Mouse (Mus musculus) embryonic facial prominence, embryonic 11.5 days (tissue): ENCODE results near the gene Ubap2l. TPM values are rescaled to one million over a fixed set of nuclear protein-coding genes. Genes with fewer than 3 reads are reported as not detected.

Experiments
- ATAC-seq: fragments of 200-750 bp; cut with Nextera tagmentation; replicated peaks from 2 replicates; pipeline ENCODE4 v1.8.0; 2017; ENCODE audit warnings: low read depth; ENCODE audit not compliant: insufficient number of reproducible peaks, low FRiP score, low TSS enrichment
- DNase-seq: peaks from one replicate; pipeline ENCODE4 v3.0.0-alpha.2; 2015; ENCODE audit warnings: low spot score
- H3K27ac ChIP-seq: fragments of 300-500 bp; sonication (generic); replicated peaks from 2 replicates; pipeline ENCODE4 v1.5.1; 2014; ENCODE audit warnings: mild to moderate bottlenecking, low read depth, low read length, control low read depth
- H3K27me3 ChIP-seq: fragments of 300-500 bp; sonication (generic); 2 replicates; pipeline ENCODE4 v1.6.1; 2014; ENCODE audit warnings: mild to moderate bottlenecking, low read length, moderate library complexity, mixed read lengths; ENCODE audit not compliant: control insufficient read depth, insufficient read depth
- H3K36me3 ChIP-seq: fragments of 300-500 bp; sonication (generic); replicated peaks from 2 replicates; pipeline ENCODE4 v1.6.1; 2014; ENCODE audit warnings: low read depth, mild to moderate bottlenecking, low read length, moderate library complexity, mixed read lengths; ENCODE audit not compliant: control insufficient read depth, insufficient read depth
- H3K4me1 ChIP-seq: fragments of 300-500 bp; sonication (generic); 2 replicates; pipeline ENCODE4 v1.6.1; 2014; ENCODE audit warnings: low read length, mixed read lengths; ENCODE audit not compliant: control insufficient read depth, insufficient read depth
- H3K4me2 ChIP-seq: fragments of 300-500 bp; sonication (generic); 2 replicates; pipeline ENCODE4 v1.6.1; 2014; ENCODE audit warnings: low read depth, mild to moderate bottlenecking, control low read depth, low read length, moderate library complexity
- H3K4me3 ChIP-seq: fragments of 300-500 bp; sonication (generic); 2 replicates; pipeline ENCODE4 v1.5.1; 2014; ENCODE audit warnings: low read depth, low read length, control low read depth
- H3K9ac ChIP-seq: fragments of 300-500 bp; sonication (generic); replicated peaks from 2 replicates; pipeline ENCODE4 v1.6.1; 2014; ENCODE audit warnings: mild to moderate bottlenecking, control low read depth, low read length
- H3K9me3 ChIP-seq: fragments of 300-500 bp; sonication (generic); replicated peaks from 2 replicates; pipeline ENCODE4 v1.6.1; 2016; ENCODE audit warnings: mild to moderate bottlenecking, low read length, inconsistent platforms, mixed read lengths; ENCODE audit not compliant: control insufficient read depth
- WGBS: fragments of 180-500 bp; shearing (Covaris S2); extraction: QIAGEN DNeasy Blood & Tissue Kit; methylation state at CpG from one replicate; pipeline ENCODE4 v1.1.7; 2014; 5-methylcytosine and 5-hydroxymethylcytosine counted together
- polyA plus RNA-seq: library from polyadenylated mRNA; unstranded; fragments of >200 nt; fragmentation: Nextera tagmentation; extraction: Ambion mirVana; gene quantifications from 2 replicates; pipeline ENCODE4 v1.2.1, GENCODE M21; 2014

Ubap2l gene
- polyA plus RNA-seq, 1 experiment from 2014 or later: 227 TPM

DNA sequence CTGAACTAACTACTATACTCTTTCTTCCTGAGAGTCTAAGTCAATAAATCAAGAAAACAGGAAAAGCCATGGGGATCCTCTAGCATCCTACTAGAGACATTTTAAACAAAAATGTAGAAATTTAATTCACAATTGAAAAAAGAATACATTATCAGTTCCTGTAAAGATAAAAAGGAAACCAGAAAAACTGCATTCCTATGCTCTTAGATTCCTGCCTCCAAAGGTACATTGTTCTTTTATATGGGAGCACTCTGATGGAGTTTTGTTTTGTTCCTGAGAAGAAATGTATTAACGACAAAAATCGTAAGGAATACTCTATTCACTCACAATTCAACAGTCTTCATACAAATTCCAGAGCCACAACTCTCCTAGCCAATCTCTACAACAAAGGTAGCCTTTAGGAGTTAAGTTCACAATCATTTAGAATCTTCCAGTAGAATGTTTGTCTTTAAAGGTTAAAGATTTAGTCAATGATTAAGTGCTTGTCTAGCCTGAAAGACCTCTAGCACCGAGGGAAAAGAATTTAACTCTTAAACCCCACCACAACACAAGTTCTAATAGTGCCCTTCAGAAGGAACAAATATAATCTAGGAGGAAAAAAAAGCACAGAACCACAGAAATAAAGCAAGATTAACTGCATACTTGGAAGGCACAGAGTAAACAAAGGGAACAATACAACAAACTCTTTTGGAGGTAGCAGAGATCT, 48.2 kb downstream of the Ubap2l start:
- no peaks in the 10 kb centered on the region for H3K27me3 ChIP-seq
- no peaks in the 10 kb centered on the region for H3K9me3 ChIP-seq
- H3K4me2 ChIP-seq: no peak overlapping the region
- ATAC-seq (no peak), DNase-seq (no peak)
- H3K9ac ChIP-seq: no peak overlapping the region
- H3K4me3 ChIP-seq: no peak overlapping the region
- no peak overlapping the region for H3K27ac ChIP-seq
- H3K4me1 ChIP-seq: no peaks in the 10 kb centered on the region
- H3K36me3 ChIP-seq: peaks cover 11% of the 10 kb centered on the region
- 84% methylated on average over 3 of the region's 3 CpGs for WGBS

DNA sequence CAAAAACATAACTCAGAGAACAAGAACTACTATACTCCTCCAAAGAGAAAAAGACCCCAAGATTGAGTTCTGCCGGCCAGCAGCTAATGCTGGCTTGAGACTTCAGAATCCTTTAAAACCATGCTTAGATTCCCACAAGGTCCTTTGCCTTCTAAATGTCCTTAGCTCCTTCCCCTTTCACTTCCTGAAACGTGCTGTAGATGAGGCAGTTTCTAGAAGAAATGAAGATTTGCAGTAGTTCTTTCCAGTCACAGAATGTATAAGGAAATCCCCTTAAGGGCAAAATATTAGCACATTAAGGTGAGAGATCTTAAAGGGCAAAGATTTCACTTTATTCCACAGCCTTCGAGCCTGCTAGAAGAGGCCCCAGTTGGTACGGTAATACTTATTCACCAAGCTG, 52.6 kb downstream of the Ubap2l start:
- Histone ChIP-seq H3K4me1 (no peaks in the 10 kb centered on the region), H3K9me3 (no peaks in the 10 kb centered on the region), H3K36me3 (peaks cover 3% of the 10 kb centered on the region), H3K4me2 (no peak overlapping the region; the same call in 1 of the 2 replicates), H3K4me3 (no peak overlapping the region), H3K9ac (no peak overlapping the region), H3K27me3 (no peaks in the 10 kb centered on the region), H3K27ac (peak overlapping the region; percentile 85)
- no peak for DNase-seq
- ATAC-seq: no peak
- 80% methylated on average over 4 of the region's 4 CpGs for WGBS

DNA sequence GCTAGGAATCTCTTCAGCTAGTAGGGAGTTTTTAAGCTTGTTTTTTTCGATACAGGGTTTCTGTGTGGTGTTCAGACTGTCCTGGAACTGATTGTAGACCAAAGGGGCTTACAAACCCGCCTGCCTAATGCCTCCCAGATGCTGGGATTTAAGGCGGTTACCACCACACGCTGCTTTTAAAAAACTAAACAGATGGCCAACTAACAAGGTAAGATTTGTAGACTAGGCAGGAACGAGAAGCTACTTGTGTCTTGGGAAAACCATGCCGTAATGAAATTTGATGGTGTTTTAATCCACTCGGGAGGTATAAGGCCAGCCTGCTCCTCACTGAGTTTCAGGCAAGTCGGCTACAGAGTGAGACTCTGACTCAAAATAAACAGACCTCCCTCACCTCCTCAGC, 53.3 kb downstream of the Ubap2l start:
- Histone ChIP-seq H3K4me1 (no peaks in the 10 kb centered on the region), H3K9ac (peak overlapping the region; percentile 83), H3K36me3 (peaks cover 3% of the 10 kb centered on the region), H3K4me3 (peak overlapping the region; percentile 75), H3K27ac (peak overlapping the region; percentile 85), H3K9me3 (no peaks in the 10 kb centered on the region), H3K4me2 (peak overlapping the region; percentile 75), H3K27me3 (no peaks in the 10 kb centered on the region)
- ATAC-seq (peak; percentile 66), DNase-seq (peak; percentile 84)
- WGBS: 9% methylated on average over 8 of the region's 8 CpGs

- Histone ChIP-seq H3K4me3 (peak within 1 kb of the TSS; percentile 75), H3K36me3 (peaks cover 3% of the 10 kb centered on the region), H3K4me2 (peak within 1 kb of the TSS; percentile 75), H3K27ac (peak within 1 kb of the TSS; percentile 85), H3K4me1 (no peaks in the 10 kb centered on the region), H3K9ac (peak within 1 kb of the TSS; percentile 83), H3K27me3 (no peaks in the 10 kb centered on the region), H3K9me3 (no peaks in the 10 kb centered on the region)
- peak; percentile 89 for ATAC-seq
- peak; percentile 97 for DNase-seq
- under 1% methylated on average over 26 of the region's 26 CpGs for WGBS
Observed at GRCm38 (mm10) chr3:89998612-89999054, 53.8 kb downstream of the Ubap2l start, which contains the start of gene Hax1. Hax1 (minus strand) TSS chr3:89998780.

- peak overlapping the region; percentile 85 for H3K27ac ChIP-seq
- H3K36me3 ChIP-seq: peaks cover 3% of the 10 kb centered on the region
- H3K4me3 ChIP-seq: peak overlapping the region; percentile 75
- 6% methylated on average over 20 of the region's 23 CpGs for WGBS
- DNase-seq: peak; percentile 45
- H3K27me3 ChIP-seq: no peaks in the 10 kb centered on the region
- H3K9ac ChIP-seq: peak overlapping the region; percentile 83
- peak; percentile 50; the same call in 1 of the 2 replicates for ATAC-seq
- no peaks in the 10 kb centered on the region for H3K9me3 ChIP-seq
- no peaks in the 10 kb centered on the region for H3K4me1 ChIP-seq
- peak overlapping the region; percentile 75 for H3K4me2 ChIP-seq
Observed at GRCm38 (mm10) chr3:89997791-89998495, 54.5 kb downstream of the Ubap2l start.

GRCm38 (mm10) chr3:89994807-89995515, 57.5 kb downstream of the Ubap2l start:
- Histone ChIP-seq H3K4me1 (no peaks in the 10 kb centered on the region), H3K9ac (no peak overlapping the region), H3K36me3 (no peaks in the 10 kb centered on the region), H3K4me3 (no peak overlapping the region), H3K27ac (no peak overlapping the region), H3K27me3 (no peaks in the 10 kb centered on the region), H3K9me3 (no peaks in the 10 kb centered on the region), H3K4me2 (no peak overlapping the region)
- WGBS: 94% methylated on average over 5 of the region's 5 CpGs
- no peak for ATAC-seq
- no peak for DNase-seq

- ATAC-seq (no peak), DNase-seq (no peak)
- Histone ChIP-seq H3K4me2 (no peak overlapping the region), H3K9me3 (no peaks in the 10 kb centered on the region), H3K36me3 (no peaks in the 10 kb centered on the region), H3K27me3 (no peaks in the 10 kb centered on the region), H3K27ac (no peak overlapping the region), H3K4me1 (no peaks in the 10 kb centered on the region), H3K9ac (no peak overlapping the region), H3K4me3 (no peak overlapping the region)
- 93% methylated on average over 4 of the region's 4 CpGs for WGBS
Observed at GRCm38 (mm10) chr3:89987822-89988221, 64.6 kb downstream of the Ubap2l start.
